ENCODE assay signal across 8 mouse cellular contexts in genomic region chr5:125221868-125222267, GRCm38 (mm10). TPM values are rescaled to one million over a fixed set of nuclear protein-coding genes. Genes with fewer than 3 reads are reported as not detected.
DNase-seq lines count a peak whose midpoint lies in the region; ATAC-seq and TF ChIP-seq lines count a peak whose summit lies in the region.

No protein-coding gene starts in this region.

- H3K9me3 ChIP-seq in neural tube, embryonic 13.5 days = no peaks in the 10 kb centered on the region

- no peak overlapping the region for H3K4me3 ChIP-seq in neural tube, embryonic 13.5 days
- H3K4me3 ChIP-seq in kidney, adult 2 months (ENCODE audit: insufficient read depth, low read depth, low read length) = no peak overlapping the region

- peaks cover 66% of the 10 kb centered on the region for H3K4me1 ChIP-seq in neural tube, embryonic 13.5 days (replicated peaks)
- H3K4me1 ChIP-seq in kidney, adult 2 months (ENCODE audit: control insufficient read depth, insufficient read depth, low read length) = no peaks in the 10 kb centered on the region

- H3K36me3 ChIP-seq in neural tube, embryonic 13.5 days = no peaks in the 10 kb centered on the region
- no peaks in the 10 kb centered on the region for H3K36me3 ChIP-seq in kidney, adult 2 months (ENCODE audit: control insufficient read depth, insufficient read depth, low read length)

- H3K27ac ChIP-seq in neural tube, embryonic 13.5 days (replicated peaks) = peak overlapping the region; percentile 70
- no peak overlapping the region for H3K27ac ChIP-seq in kidney, adult 2 months (ENCODE audit: insufficient read depth, low read depth, low read length)

- no peak for TF ChIP-seq CTCF in kidney, adult 2 months (conservative IDR thresholded peaks at IDR 0.05; ENCODE audit: insufficient read depth, insufficient read length, low read depth, low read length)

- no peak for DNase-seq in neural tube, embryonic 10.5 days (ENCODE audit: extremely low spot score, low spot score)
- DNase-seq in fibroblast of lung, adult 2 months (ENCODE audit: low read depth) = peak; percentile 88
- DNase-seq in heart, postnatal 25 days (ENCODE audit: low spot score) = peak; percentile 47
- peak; percentile 98 for DNase-seq in left cerebral cortex, postnatal 4 days
- DNase-seq in telencephalon, adult 2 months (ENCODE audit: low read depth, low spot score) = peak; percentile 68
- DNase-seq in kidney, adult 9 months = no peak
- no peak for DNase-seq in kidney, adult 2 months

- H3K4me2 ChIP-seq in neural tube, embryonic 13.5 days = no peak overlapping the region

- TF ChIP-seq POLR2A in kidney, adult 2 months (IDR thresholded peaks at IDR 0.05; ENCODE audit: low read depth, low read length) = no peak

- no peaks in the 10 kb centered on the region for H3K27me3 ChIP-seq in neural tube, embryonic 13.5 days
- H3K27me3 ChIP-seq in kidney, adult 2 months (replicated peaks; ENCODE audit: control insufficient read depth, insufficient read depth, low read length) = no peaks in the 10 kb centered on the region

- peak; percentile 41 for ATAC-seq in neural tube, embryonic 13.5 days (ENCODE audit: low read depth)

- WGBS in neural tube, embryonic 13.5 days = 57% methylated on average over 3 of the region's 3 CpGs
- WGBS in kidney, adult 2 months = 77% methylated on average over 3 of the region's 3 CpGs

- intact Hi-C loops in heart, postnatal 25 days (cut with DNase I) = no loop called here
- intact Hi-C loops in left cerebral cortex, postnatal 4 days (cut with DNase I) = no loop called here

- no peak overlapping the region for H3K9ac ChIP-seq in neural tube, embryonic 13.5 days

RNA-seq across cellular contexts. Expression of gene Ncor2, which starts 42.8 kb away (rescaled TPM):
- polyA plus RNA-seq in neural tube, embryonic 13.5 days (2015; fragmentation: Nextera tagmentation; extraction: Ambion mirVana) = 29.2 and 30.4 TPM in 2 replicates
- total RNA-seq in heart, postnatal 25 days (2021) = 10 to 100 TPM; 67.8 to 89.5 TPM
- total RNA-seq in left cerebral cortex, postnatal 4 days (2021) = 100 to 1,000 TPM; 110 to 115 TPM
- 32.0 and 38.8 TPM in 2 replicates for polyA plus RNA-seq in kidney, adult 2 months (2012; rRNA removed)

Comparison
In these comparisons a context has a peak if more than half of its experiments do, and no peak if none do; other contexts are left out.
1. DNase-seq: peak in fibroblast of lung, adult 2 months (single experiment), heart, postnatal 25 days (single experiment), left cerebral cortex, postnatal 4 days (single experiment) and telencephalon, adult 2 months (single experiment); none in neural tube, embryonic 10.5 days (single experiment), kidney, adult 9 months (single experiment) and kidney, adult 2 months (single experiment).